Mouse (Mus musculus): ENCODE data around the gene Gpr146.

DNA sequence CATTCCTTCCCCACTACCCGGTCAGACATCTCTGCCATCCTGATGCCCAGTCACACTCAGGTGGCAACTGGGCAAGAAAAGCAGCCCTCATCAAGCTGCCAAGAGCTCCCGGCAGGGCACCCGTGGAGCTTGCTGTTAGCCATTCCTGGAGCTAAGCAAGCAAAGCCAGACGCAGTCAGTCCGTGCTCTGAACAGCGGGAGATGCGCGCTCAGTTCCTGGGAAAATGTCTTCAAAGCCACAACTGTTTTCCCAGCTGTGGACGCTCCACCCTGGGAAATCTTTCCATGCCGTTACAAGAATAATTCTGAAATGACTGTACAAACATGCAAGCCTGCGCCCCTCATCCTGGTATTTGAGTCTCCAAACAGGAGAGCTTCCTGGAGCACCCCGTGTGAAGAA is 64.9 kb downstream of the Gpr146 start:
- TF ChIP-seq POLR2A (IDR thresholded peaks at IDR 0.05; ENCODE audit: borderline replicate concordance, insufficient read depth, low read length) = no peak
- TF ChIP-seq CTCF (IDR thresholded peaks at IDR 0.05; ENCODE audit: borderline replicate concordance, insufficient read depth, low read depth, low read length) = no peak

Data from cerebellum, adult 2 months (tissue).